Mouse (Mus musculus): ENCODE data around the gene Camk2g.

Gene Camk2g

DNA sequence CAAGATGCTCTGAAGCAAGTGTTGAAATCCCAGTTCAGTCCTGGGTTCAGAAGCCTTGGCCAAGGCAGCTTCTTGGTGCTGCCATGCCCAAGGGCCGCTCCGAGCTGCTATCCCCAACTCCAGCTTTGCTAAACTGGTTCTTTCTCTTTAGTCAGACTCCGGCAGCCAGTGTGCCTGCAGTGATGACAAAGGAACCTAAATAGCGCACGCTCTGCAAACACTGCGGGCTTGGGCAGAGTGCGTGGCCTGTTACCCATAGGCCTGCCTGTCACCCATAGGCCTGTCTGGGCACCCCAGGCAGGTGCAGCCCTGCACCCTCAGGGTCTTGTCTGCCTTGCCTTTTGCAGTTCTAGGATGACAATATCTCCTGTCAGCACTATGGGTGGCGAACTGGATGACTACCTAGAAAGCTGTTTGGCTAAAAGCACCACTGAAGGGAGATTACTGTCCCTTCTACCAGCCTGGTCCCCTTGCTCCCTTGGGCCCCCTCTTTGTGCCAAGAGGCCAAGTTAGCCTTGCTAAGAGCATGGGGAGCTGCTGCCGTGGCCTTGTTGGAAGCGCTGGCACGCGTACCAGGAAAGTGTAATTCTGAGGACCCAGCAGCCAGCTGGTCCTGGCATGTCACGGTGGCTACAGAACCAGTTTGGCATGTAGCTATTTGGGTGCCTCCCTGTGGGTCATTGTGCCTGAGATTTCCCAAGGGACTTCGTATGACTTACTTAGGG is 12.4 kb upstream of the Camk2g start:
- DNase-seq = peak; percentile 71 to 79

DNA sequence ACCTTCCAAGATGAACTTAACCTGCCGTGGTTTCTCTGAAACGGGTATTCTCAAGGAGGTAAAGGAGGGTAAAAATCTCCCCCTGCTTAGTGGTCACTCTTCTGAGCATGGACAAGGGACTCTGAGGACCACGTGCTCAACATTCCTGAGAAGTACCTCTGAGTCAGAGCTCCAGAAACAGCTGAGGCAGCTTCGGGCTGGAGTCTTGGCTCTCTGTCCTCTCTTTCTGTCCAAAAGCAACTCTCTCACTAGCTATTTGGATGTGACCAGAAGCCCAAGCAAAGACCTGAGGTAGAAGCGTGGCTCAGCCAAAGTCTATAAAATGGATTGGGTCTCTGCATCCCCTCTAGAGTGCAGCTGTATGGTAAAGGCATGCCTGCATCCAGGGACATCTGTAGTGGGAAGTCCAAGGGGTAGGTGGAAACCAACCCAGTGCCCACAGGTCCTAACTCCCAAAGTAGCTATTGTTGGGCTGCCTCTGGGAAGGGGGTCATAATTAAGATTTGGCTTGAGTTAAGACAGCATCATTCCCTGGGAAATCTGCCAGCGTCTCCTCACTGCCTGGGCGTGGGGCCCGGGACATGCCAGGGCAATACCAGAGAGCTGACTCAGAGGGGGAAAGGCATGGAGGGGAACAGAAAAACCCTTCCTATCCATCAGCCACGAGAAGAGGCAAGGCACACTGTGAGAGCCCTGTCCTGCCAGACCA is 11.2 kb upstream of the Camk2g start:
- peak; percentile 87 to 92 for DNase-seq

DNA sequence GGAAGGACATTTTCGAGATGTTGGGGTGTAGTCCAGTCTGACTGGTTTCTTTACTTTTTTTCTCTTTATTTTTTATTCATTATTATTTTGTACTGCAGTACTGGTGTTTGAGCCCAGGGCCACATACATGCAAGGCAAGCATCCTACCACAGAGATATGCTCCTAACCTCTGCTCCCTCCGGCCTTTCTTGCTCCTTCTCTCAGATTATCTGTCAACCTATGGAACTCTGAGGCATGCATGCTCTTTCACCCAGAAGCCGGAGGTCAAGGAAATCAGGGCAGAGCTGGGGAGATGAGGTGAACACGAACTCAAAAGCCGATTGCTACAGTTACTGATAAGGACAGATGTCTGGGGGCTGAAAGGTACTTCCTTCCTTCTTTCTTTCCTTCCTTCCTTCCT is 10.6 kb upstream of the Camk2g start:
- no peak for DNase-seq

DNA sequence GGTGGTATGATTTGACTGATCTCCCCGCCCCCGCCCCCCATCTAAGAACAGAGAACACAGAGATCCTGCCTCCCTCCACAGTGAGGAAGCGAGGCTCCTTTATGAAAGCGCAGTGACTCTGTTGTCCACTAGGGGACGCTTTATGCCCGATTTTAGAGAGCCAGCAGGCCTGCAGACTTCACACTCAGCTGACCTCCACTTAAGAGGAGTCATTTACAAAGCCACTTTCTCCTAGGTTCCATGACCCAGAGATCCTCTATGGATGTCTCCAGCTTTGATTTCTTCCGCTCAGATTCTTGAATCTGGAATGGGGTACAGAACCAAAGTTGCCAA is 9.7 kb upstream of the Camk2g start:
- DNase-seq = peak; percentile 84

DNA sequence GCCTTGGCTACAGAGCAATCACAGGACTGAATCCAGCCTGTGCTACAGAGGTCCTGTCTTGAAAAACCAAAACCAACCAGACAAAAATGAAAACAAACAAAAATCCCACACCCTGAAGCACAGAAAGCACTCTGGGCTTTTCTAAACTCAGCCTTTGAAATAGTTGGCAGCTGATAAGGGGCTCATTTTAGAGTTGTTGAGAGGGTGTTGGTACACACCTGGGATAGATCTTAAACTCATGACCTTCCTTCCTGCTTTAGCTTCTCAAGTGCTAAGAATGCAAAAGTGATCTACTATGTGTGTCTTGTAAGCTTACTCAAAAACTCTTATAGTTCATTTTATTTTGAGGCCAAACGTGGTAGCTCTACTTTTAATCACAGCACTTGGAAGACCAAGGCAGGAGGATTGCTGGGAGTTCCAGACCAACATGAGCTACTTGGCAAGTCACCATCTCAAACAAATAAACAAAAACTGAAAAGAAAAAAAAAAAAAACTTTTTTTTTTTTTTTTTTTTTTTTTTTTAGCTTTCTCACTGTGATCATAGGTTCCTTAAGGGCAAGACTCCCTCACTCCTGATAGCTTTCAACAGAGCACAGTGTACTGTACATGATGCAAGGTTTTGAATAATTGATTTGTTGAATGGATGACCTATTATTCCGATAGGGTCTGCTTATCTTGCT is 9.2 kb upstream of the Camk2g start:
- DNase-seq = no peak

DNA sequence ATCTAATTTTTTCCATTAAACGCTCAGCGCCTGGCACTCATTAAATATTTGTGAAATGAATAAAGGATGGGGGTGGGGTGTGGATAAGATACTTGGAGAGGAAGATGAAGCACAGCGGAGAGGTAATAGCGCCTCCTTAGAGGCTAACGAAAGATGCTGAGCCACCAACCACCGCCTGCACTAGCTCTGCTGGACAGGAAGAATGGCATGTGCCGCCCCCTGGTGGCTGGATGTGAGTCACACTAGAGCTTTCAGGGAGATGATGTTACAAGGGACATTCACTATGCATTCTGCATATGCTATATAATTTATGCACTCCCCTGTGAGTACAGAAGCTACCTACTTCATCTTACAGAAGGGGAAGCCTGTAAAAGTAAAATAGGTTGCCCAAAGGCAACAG is 4.9 kb upstream of the Camk2g start:
- peak; percentile 87 to 90 for DNase-seq

DNA sequence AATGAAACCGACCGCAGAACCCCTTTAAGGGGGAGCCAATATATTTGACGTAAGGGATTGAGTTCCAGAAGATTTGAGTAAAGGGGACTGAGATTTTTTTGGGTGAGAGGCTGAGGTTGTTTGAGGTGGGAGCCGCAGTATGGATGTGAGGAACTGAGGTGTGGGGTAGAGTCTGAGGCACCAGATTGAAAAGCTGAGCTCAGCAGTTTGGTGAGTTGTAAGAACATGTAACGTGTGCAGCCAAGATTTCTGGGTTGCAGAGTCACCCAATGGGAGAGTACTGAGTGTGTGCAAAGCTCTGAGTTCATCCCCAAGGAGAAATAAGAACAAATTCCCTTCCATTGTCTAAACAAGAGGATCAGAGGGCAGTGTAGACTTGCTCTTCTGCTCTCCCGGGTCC is 4.4 kb upstream of the Camk2g start:
- no peak for DNase-seq

DNA sequence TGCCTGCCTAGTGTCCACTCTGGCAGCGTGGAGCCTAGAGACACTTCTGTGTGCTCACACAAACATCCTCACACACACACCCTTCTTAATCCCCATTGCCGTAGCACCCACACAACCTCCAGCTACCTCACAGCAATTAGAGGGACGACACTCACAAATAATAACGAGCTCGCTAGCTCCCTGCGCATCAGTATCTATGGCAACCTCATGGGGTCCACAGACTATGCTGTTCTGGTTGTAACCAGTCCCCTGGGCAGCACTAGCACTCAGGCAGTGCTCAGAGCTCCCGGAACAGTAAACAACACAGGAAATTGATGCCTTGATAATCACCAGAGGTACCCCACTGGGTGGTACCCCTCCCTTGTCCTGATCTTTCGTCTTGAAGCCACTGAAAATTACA is 2.8 kb upstream of the Camk2g start:
- DNase-seq = no peak

DNA sequence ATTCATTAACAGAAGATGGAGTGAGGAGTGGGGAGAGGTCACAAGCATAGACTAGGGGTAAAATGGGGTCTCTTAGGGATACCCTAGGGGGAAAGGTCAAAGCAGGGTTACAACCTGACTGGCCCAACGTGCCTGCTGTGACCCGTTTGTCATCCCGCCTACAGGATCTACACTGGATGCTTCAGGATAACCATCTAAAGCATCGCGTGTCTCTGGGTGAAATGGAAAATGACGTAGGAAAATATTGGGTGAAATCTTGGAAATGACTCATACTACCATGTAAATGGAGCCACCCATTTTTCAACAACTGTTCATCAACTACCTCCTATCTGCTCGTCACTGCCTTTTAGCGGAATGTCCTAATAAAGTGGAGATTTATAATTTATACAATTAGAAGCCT is 2.3 kb upstream of the Camk2g start:
- DNase-seq = no peak

DNA sequence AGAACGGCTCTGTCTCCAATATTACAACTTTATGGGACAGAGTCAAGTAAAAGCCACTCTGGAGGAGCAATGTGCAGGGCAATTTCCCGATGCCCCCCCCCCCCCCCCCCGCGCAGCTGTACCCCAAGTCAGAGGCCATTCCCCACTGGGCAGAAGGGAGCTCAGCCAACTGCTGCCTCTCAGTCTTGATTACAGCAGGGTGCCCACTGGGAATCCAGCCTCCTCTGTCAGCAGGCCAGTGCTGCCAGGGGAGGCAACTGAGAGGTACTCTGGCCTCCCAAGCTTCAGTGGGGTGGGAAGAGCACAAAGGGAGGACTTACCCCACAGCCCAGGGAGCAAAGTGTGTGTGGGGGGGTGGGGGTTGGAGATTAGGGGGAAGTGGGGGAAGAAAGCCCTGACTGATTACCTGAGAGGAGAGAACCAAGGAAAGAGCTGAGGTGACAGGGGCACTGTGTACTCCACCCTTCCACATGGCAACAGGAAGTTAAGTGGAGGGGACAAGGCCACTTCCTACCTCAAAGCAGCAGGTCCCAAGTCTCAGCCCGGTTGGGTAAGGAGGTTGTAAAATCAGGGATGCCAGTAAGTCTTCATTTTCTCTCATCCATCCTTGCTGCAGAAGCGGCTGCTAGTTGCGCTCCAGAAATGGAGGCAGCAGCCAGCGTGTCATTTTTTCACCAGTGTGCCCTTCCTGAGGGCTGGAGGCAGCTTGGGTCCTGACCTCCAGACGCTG is 1.7 kb upstream of the Camk2g start:
- no peak for DNase-seq

DNA sequence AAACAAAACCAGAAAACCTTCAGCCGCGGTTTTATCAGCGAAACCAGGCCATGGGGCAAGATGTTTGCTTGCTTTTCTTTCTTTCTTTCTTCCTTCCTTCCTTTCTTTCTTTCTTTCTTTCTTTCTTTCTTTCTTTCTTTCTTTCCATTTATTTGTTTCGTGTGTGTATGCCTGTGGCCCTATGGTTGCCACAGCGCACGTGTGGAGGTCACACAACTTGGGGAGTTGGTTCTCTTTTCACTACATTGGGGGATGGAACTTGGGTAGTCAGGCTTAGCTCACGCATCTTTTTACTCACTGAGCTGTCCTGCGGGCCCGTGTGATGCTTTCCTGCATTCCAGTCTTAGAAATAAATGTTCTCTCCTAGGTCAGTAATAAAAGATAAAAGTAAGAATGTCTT is 701 bp upstream of the Camk2g start:
- no peak for DNase-seq

DNA sequence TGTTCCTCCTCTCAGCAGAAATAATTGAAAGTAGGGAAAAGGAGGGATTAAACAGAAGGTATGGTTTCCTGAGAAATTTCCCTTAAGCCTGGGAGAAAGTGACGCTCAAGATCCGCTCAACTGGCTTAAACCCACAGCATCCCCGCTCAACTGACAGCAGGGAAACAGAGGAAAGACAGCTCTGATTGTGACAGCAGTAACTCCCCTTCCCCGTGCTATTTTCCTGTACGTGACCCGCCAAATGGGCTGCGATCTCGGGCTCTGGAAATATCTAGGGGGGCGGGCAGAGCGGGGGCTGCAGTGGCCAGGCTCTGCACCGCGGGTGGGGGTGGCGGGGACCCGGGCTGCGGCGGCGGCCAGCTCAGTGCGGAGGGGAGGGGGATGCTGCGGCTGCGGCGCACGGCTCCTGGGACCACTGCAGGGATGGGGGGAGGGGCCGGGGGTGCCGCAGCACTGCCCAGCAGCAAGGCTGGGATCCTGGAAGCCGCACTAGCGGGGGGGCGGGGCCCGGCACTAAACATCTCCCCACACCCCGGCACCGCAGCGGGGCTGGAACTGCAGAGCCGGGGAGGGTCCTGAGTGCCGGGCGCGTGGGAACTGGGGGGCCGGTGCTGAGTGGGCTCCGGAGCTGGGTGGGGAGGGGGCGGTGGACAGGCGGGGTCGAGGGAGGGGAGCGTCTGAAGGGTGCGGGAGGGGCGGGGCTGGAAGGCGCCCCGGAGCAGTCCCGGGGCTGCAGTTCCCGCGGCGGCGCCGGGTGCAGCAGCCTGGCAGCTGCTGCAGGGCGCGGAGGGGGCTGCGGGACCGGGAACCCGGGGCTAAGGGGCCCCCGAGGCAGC is 748 bp downstream of the Camk2g start:
- DNase-seq = no peak

DNA sequence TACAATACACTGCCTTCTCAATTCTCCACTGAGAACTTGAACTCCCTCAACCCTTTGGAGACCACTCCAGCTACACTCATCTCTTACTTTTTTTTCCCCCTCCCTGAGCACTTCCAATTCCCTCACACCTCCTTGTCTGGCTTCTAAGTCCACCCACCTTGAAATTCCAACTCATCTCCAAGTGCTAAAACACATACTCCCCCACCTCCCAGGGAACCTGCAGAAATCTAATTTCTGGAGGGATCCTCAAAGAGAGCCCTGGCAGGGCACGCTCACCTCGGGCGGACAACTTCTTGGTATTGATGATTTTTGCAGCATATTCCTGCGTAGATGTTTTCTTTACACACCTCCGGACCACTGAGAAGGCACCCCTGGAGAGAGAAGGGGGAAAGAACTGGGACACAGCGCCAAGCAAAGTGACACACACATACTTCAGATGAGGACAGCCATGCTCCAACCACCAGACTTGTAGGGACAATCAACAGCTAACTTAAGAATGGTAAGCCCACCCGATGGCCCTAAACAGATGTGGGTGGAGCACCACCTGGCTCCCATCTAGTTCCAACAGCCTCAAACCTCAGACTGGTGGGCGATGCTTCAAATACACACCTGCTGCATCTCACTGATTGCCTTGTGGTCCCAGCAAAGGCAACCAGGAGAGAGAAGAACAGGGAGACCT is 1.5 kb downstream of the Camk2g start:
- no peak for DNase-seq

DNA sequence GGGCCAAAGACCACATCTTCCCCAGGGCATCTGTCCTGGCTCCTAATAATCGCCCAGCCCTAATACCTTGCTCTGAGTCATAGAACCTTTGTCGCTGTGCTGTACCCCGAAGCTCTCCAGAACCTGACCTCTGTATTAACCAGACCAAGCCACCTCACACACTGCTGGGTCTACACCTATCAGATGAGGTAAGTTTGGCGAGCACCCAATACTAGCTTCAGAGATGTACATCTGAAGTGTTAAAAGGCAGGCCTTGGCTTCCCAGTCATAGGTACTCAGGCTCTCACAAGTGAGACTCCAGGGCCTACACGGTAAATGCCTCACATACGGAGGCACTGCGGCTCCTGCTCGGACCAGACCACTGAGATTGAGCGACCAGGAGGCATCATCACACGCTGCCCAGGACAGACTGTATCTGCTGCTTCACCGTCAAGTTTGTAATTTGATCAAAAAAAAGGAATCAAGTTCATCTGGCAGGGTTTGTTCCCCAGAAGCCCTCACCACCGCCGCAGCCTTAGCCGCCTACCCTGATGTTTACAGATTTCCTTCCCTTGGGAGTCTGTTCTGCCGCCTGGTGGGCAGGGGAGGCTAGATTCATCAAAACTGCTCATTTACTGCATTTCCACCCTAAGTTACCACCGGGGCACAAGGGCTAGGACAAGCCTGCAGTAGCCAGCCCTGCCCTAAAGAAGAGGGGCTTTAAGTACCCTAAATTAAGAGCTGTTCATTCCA is 2.2 kb downstream of the Camk2g start:
- DNase-seq = no peak

DNA sequence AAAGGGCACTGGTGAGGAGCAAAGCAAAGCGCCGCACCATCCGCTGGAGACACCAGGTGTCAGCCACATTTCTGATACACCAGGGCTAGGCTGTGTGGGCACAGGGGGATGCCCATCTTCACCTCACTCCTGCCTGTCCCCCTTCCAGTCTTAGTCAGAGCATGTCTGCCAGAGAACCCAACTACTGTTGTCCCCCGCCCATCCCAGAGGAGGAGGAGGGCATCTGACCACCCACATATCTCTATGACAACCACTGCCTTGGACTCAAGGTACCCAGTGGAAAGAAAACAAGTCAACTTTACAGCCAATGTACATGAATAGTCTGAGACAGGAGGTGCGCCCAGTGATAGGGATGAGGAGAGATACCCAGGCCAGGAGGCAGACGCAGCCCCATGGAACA is 2.9 kb downstream of the Camk2g start:
- DNase-seq = no peak

DNA sequence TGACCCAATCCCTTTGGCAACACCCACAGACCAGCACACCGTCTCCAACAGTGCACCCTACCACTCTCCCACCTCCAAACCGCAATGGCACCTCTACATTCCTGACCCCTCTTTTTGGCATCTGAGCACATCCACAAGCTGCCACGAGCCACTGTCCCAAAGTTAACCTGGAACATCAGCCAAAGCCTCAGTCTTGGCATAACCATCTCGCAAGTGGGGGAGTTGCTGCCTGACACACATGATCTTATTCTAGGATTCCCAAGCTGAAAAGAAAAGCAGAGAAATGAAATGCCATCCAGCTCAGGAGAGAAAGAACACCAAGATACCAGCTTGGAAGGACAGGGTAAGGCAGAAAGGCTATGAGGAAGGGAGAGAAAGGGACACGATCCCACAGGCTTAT is 3.4 kb downstream of the Camk2g start:
- DNase-seq = no peak

DNA sequence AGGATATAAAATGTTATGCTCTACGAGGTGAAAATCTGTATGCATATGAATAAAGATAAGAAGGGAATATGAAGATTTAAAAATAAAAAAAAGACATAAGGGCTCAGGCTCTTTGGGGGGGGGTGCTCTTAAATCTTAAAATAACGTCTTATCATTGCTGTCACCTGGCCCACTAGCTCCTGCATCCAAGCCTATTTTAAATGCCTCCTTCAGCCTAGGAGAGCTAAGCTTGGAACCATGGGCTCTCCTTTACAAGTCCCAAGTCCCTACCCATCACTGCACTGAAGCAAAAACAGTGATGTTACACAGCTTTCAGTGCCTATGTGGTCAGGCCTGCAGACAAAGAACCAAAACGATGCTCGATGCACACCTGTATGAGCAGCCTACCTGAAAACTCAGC is 4.3 kb downstream of the Camk2g start:
- no peak for DNase-seq

DNA sequence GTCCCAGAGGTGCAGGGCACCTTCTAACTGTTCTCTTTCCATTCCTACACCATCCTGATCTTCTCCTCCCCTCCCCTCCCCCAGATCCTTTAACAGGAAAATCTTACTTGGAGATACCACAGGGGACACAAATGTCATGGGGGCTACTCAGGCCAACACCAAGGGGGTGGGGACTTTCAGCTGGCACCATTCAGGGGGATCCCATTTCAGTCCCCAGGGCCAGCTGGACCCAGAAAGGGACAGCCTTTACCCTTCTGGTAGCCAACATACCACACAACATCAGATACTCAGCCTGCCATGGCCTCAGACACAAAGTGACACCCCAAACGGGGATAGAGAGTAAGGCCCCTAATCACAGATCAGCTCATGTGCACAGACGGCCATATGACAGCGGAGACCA is 5.7 kb downstream of the Camk2g start:
- no peak for DNase-seq

DNA sequence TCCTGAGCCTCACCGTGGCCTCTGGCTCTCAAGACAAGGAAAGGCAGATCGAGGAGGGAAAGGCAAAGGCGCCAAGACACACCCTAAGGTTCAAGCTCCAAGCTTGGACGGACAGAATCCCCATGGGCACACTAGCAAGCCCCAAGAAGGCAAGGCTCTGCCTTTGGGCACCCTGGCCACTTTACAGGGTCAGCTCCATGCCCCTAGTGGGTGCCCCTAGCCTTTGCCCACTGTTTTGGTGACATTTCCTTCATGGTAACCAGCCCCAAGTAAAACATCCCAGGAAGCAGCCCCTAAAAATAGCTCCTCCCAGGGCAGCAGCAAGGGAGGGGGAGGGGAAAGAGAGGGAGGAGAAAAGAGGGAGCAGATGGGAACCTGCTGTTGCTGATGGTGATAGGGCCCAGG is 7.3 kb downstream of the Camk2g start:
- no peak for DNase-seq

DNA sequence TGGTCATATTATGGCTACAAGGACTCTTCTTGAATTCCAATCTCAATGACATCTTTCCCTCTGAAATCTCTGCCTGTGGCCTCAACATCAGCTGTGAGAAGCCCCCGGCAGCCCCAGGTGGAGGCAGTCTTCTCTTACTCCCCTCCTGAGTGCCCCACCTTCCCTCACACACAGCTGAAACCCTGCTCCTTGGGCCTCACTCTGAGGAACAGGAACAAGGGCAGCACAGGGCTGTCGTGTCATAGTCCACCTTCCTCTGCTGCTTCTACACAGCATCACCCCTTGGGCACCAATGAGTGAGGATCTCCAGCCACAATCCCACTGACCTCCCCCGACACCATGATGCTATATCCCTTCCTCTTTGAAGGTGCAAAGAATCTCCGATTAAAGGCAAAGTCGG is 7.9 kb downstream of the Camk2g start:
- no peak for DNase-seq

DNA sequence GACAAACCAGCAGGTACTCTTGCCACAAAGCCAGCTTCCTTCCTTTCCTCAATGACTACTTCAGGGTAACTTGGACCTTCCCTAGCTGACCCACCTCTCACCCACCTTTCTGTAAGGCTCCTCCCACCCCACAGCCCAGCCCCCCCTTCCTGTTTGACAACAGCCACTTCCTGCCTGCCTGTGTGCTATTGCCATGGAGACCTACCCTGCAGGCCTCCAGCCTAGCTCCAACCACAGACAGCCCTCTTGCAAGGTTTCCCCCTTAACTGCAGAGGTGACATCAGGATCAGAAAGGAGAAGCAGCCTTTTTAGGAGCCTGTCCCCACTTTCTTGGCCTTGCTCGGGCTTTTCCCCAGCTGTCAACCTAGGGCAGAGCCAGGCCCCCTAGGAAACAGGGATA is 8.7 kb downstream of the Camk2g start:
- peak; percentile 54 to 63 for DNase-seq

Measured in lung, adult 18-20 months (tissue).